Mouse (Mus musculus): ENCODE results near the gene Tmem80. TPM values are rescaled to one million over a fixed set of nuclear protein-coding genes. Genes with fewer than 3 reads are reported as not detected.
A peak's percentile ranks its signal among the peaks of the same experiment; 100 is the strongest.

Gene Tmem80
- polyA plus RNA-seq, 1 experiment from 2014 or later: 11.9 TPM

GRCm38 (mm10) chr7:141343696-141344095, 16.2 kb downstream of the Tmem80 start:
- Histone ChIP-seq H3K4me1 (ENCODE audit: insufficient read depth) (peaks cover 18% of the 10 kb centered on the region), H3K4me3 (ENCODE audit: low read depth, low read length) (no peak overlapping the region), H3K4me2 (ENCODE audit: low read depth, low read length) (peak overlapping the region; percentile 18; the same call in 1 of the 2 replicates), H3K27me3 (ENCODE audit: insufficient read depth, low read length) (no peaks in the 10 kb centered on the region), H3K9ac (replicated peaks) (0 out of 2 replicates have a peak overlapping the region, but pooled peaks have one; percentile 16), H3K9me3 (ENCODE audit: low read length) (no peaks in the 10 kb centered on the region), H3K27ac (ENCODE audit: low read depth) (peak overlapping the region; percentile 70; the same call in 1 of the 2 replicates), H3K36me3 (replicated peaks; ENCODE audit: insufficient read depth, low read length) (peaks cover 4% of the 10 kb centered on the region)
- DNase-seq (no peak), ATAC-seq (no peak)
- 59% methylated on average over 7 of the region's 7 CpGs for WGBS (ENCODE audit: insufficient replicate concordance)
- TF ChIP-seq EP300 (IDR thresholded peaks at IDR 0.05; ENCODE audit: low read depth) (no peak), CTCF (IDR thresholded peaks at IDR 0.05; ENCODE audit: low read depth) (no peak)

DNA sequence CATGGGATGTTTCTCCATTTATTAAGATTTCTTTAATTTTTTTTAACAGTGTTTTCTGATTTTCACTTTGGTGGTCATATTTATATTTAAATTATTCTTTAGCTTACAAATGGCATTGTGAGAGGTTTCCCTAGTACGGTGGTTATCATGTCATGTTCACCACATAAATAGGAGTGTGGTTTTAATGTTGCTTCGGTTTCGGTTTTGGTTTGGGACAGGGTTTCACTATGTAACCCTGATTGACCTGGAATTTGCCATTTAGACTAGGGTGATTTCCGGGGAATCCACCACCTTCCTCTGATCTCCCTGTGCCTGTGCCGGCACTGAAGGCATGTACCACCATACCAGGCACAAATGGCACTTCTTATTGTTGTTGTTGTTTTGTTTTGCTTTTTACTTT, 17.2 kb downstream of the Tmem80 start:
- DNase-seq (no peak), ATAC-seq (no peak)
- TF ChIP-seq CTCF (IDR thresholded peaks at IDR 0.05; ENCODE audit: low read depth) (no peak), EP300 (IDR thresholded peaks at IDR 0.05; ENCODE audit: low read depth) (no peak)
- Histone ChIP-seq H3K4me3 (ENCODE audit: low read depth, low read length) (no peak overlapping the region), H3K9ac (replicated peaks) (no peak overlapping the region), H3K9me3 (ENCODE audit: low read length) (no peaks in the 10 kb centered on the region), H3K27me3 (ENCODE audit: insufficient read depth, low read length) (no peaks in the 10 kb centered on the region), H3K36me3 (replicated peaks; ENCODE audit: insufficient read depth, low read length) (peaks cover 4% of the 10 kb centered on the region), H3K4me2 (ENCODE audit: low read depth, low read length) (no peak overlapping the region), H3K27ac (ENCODE audit: low read depth) (no peak overlapping the region), H3K4me1 (ENCODE audit: insufficient read depth) (peaks cover 13% of the 10 kb centered on the region)
- WGBS (ENCODE audit: insufficient replicate concordance): 75% methylated on average over 5 of the region's 5 CpGs

GRCm38 (mm10) chr7:141351061-141351460, 23.5 kb downstream of the Tmem80 start:
- Histone ChIP-seq H3K4me1 (ENCODE audit: insufficient read depth) (no peaks in the 10 kb centered on the region), H3K36me3 (replicated peaks; ENCODE audit: insufficient read depth, low read length) (0 out of 2 replicates have a peak, but pooled peaks cover 5% of the 10 kb centered on the region), H3K27ac (ENCODE audit: low read depth) (0 out of 2 replicates have a peak overlapping the region, but pooled peaks have one; percentile 12), H3K4me2 (ENCODE audit: low read depth, low read length) (no peak overlapping the region), H3K9me3 (ENCODE audit: low read length) (no peaks in the 10 kb centered on the region), H3K9ac (replicated peaks) (no peak overlapping the region), H3K4me3 (ENCODE audit: low read depth, low read length) (no peak overlapping the region), H3K27me3 (ENCODE audit: insufficient read depth, low read length) (no peaks in the 10 kb centered on the region)
- TF ChIP-seq CTCF (IDR thresholded peaks at IDR 0.05; ENCODE audit: low read depth): no peak
- TF ChIP-seq EP300 (IDR thresholded peaks at IDR 0.05; ENCODE audit: low read depth): no peak
- ATAC-seq: peak; percentile 57; the same call in 1 of the 2 replicates
- WGBS (ENCODE audit: insufficient replicate concordance): 60% methylated on average over 6 of the region's 6 CpGs
- DNase-seq: no peak

DNA sequence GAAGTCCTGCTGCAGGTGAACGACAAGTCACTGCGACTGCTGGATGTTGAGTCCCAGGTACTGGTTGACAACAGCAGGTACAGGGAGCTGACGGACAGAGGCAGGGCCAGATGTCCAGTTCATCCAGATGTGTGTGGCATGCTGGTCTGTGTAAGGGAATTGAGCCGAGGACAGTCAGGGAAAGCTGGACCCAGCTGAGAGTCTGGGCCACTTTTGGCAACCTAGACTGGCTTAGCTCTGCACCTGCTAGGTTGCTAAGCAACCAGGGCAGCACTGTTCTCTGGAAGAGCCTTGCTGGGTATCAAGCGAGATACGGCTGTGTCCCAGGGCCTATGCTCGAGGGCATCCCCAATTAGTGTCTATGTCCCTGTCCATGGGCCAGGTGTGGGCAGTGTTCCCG, 27.5 kb downstream of the Tmem80 start:
- Histone ChIP-seq H3K4me3 (ENCODE audit: low read depth, low read length) (no peak overlapping the region), H3K4me2 (ENCODE audit: low read depth, low read length) (no peak overlapping the region), H3K27ac (ENCODE audit: low read depth) (no peak overlapping the region), H3K4me1 (ENCODE audit: insufficient read depth) (no peaks in the 10 kb centered on the region), H3K9me3 (ENCODE audit: low read length) (no peaks in the 10 kb centered on the region), H3K36me3 (replicated peaks; ENCODE audit: insufficient read depth, low read length) (peaks cover 11% of the 10 kb centered on the region; the same call in 1 of the 2 replicates), H3K27me3 (ENCODE audit: insufficient read depth, low read length) (no peaks in the 10 kb centered on the region), H3K9ac (replicated peaks) (no peak overlapping the region)
- TF ChIP-seq CTCF (IDR thresholded peaks at IDR 0.05; ENCODE audit: low read depth): no peak
- TF ChIP-seq EP300 (IDR thresholded peaks at IDR 0.05; ENCODE audit: low read depth): no peak
- ATAC-seq (no peak), DNase-seq (no peak)
- 82% methylated on average over 8 of the region's 8 CpGs for WGBS (ENCODE audit: insufficient replicate concordance)

DNA sequence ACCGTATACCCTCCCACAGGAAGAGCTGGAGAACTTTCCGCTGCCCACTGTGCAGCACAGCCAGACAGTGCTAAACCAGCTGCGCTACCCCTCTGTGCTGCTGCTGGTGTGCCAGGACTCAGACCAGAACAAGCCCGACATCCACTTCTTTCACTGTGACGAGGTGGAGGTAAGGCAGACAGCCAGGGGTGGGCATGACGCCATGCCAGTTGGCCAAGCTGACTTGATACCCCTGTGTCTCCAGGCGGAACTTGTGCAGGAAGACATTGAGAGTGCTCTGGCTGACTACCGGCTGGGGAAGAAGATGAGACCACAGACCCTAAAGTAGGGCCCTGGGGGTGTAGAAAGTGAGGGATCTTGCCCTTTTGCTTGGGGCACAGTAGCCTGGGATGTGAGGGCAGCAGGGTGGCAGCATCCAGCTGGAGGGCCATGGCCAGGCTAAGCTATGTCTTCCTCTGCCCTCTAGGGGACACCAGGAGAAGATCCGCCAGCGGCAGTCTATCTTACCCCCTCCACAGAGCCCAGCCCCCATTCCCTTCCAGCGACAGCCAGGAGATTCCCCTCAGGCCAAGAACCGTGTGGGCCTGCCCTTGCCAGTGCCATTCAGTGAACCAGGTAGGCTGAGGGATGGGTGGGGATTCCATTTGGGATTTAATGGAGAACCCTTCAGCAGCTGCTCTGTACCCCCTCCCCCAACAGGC, 28.2 kb downstream of the Tmem80 start:
- ATAC-seq (no peak), DNase-seq (no peak)
- Histone ChIP-seq H3K27me3 (ENCODE audit: insufficient read depth, low read length) (no peaks in the 10 kb centered on the region), H3K4me1 (ENCODE audit: insufficient read depth) (no peaks in the 10 kb centered on the region), H3K27ac (ENCODE audit: low read depth) (no peak overlapping the region), H3K4me2 (ENCODE audit: low read depth, low read length) (no peak overlapping the region), H3K9ac (replicated peaks) (no peak overlapping the region), H3K4me3 (ENCODE audit: low read depth, low read length) (no peak overlapping the region), H3K9me3 (ENCODE audit: low read length) (no peaks in the 10 kb centered on the region), H3K36me3 (replicated peaks; ENCODE audit: insufficient read depth, low read length) (peaks cover 11% of the 10 kb centered on the region; the same call in 1 of the 2 replicates)
- TF ChIP-seq CTCF (IDR thresholded peaks at IDR 0.05; ENCODE audit: low read depth) (peak; percentile 51), EP300 (IDR thresholded peaks at IDR 0.05; ENCODE audit: low read depth) (no peak)
- WGBS (ENCODE audit: insufficient replicate concordance): 74% methylated on average over 12 of the region's 12 CpGs

DNA sequence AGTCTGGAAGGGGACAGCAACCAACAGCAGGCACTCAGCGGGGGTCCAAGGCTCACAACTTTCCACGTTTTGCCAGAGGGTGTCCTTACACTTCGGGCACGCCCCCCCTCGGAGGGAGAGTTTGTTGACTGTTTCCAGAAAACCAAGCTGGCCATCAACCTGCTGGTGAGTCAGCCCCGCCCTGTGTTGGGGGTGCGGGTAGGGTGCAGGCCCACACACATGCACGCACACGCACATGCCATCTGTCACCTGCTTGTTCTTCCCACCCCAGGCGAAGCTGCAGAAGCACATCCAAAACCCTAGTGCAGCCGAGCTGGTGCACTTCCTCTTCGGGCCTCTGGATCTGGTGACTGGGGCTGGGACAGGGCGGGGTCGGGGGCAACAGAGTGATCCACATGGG, 29.4 kb downstream of the Tmem80 start:
- 53% methylated on average over 14 of the region's 14 CpGs for WGBS (ENCODE audit: insufficient replicate concordance)
- peaks cover 8% of the 10 kb centered on the region for H3K4me1 ChIP-seq (ENCODE audit: insufficient read depth)

More for the DNA sequence above, 29.4 kb downstream of the Tmem80 start:
- TF ChIP-seq EP300 (IDR thresholded peaks at IDR 0.05; ENCODE audit: low read depth) (no peak), CTCF (IDR thresholded peaks at IDR 0.05; ENCODE audit: low read depth) (no peak)
- DNase-seq (no peak), ATAC-seq (no peak)
- Histone ChIP-seq H3K4me3 (ENCODE audit: low read depth, low read length) (no peak overlapping the region), H3K9ac (replicated peaks) (no peak overlapping the region), H3K27ac (ENCODE audit: low read depth) (no peak overlapping the region), H3K27me3 (ENCODE audit: insufficient read depth, low read length) (no peaks in the 10 kb centered on the region), H3K9me3 (ENCODE audit: low read length) (no peaks in the 10 kb centered on the region), H3K4me2 (ENCODE audit: low read depth, low read length) (no peak overlapping the region), H3K36me3 (replicated peaks; ENCODE audit: insufficient read depth, low read length) (peaks cover 11% of the 10 kb centered on the region; the same call in 1 of the 2 replicates)
